Mouse (Mus musculus) liver, postnatal 0 days (tissue): ENCODE measurements around the gene Abca14. TPM values are rescaled to one million over a fixed set of nuclear protein-coding genes. Genes with fewer than 3 reads are reported as not detected.

Source experiments
- ATAC-seq: fragments of 200-750 bp; cut with Nextera tagmentation; 2 replicates; pipeline ENCODE4 v1.8.0; 2017; ENCODE audit warnings: mild to moderate bottlenecking, moderate library complexity
- DNase-seq: peaks from one replicate; pipeline ENCODE4 v3.0.0-alpha.2; 2016
- H3K27ac ChIP-seq: fragments of 300-500 bp; sonication (generic); 2 replicates; pipeline ENCODE4 v1.5.1; 2014; ENCODE audit warnings: antibody characterized with exemption, moderate library complexity, mild to moderate bottlenecking, low read depth
- H3K27me3 ChIP-seq: fragments of 300-500 bp; sonication (generic); 2 replicates; pipeline ENCODE4 v1.6.1; 2014; ENCODE audit warnings: low read length, control low read depth, mixed read lengths; ENCODE audit not compliant: insufficient read depth
- H3K36me3 ChIP-seq: fragments of 300-500 bp; sonication (generic); replicated peaks from 2 replicates; pipeline ENCODE4 v1.6.1; 2014; ENCODE audit warnings: mild to moderate bottlenecking, control low read depth, low read length, moderate library complexity, mixed read lengths; ENCODE audit not compliant: insufficient read depth
- H3K4me1 ChIP-seq: fragments of 300-500 bp; sonication (generic); 2 replicates; pipeline ENCODE4 v1.6.1; 2014; ENCODE audit warnings: antibody characterized with exemption, mild to moderate bottlenecking, control low read depth; ENCODE audit not compliant: insufficient read depth
- H3K4me2 ChIP-seq: fragments of 300-500 bp; sonication (generic); 2 replicates; pipeline ENCODE4 v1.6.1; 2014; ENCODE audit warnings: low read depth, mild to moderate bottlenecking, low read length, moderate library complexity, mixed read lengths
- H3K4me3 ChIP-seq: fragments of 300-500 bp; sonication (generic); 2 replicates; pipeline ENCODE4 v1.5.1; 2014; ENCODE audit warnings: low read depth, low read length
- H3K9ac ChIP-seq: fragments of 300-500 bp; sonication (generic); replicated peaks from 2 replicates; pipeline ENCODE4 v1.6.1; 2014; ENCODE audit warnings: mild to moderate bottlenecking, moderate library complexity
- H3K9me3 ChIP-seq: fragments of 300-500 bp; sonication (generic); 2 replicates; pipeline ENCODE4 v1.6.1; 2016; ENCODE audit warnings: mild to moderate bottlenecking, control low read depth, low read length, mixed read lengths
- CTCF ChIP-seq: sonication (generic); IDR thresholded peaks from 2 replicates; pipeline ENCODE4 v1.5.1; 2016; ENCODE audit warnings: antibody characterized with exemption, low read depth
- EP300 ChIP-seq: IDR thresholded peaks from 2 replicates; pipeline ENCODE4 v1.6.1; 2016; ENCODE audit warnings: antibody characterized with exemption, low read depth, mild to moderate bottlenecking
- whole genome bisulfite sequencing: fragments of 180-500 bp; shearing (Covaris S2); extraction: QIAGEN DNeasy Blood & Tissue Kit; methylation state at CpG from one replicate; pipeline ENCODE4 v1.1.7; 2014; ENCODE audit not compliant: insufficient replicate concordance; 5-methylcytosine and 5-hydroxymethylcytosine counted together
- polyA plus RNA-seq: library from polyadenylated mRNA; unstranded; fragments of >200 nt; fragmentation: Nextera tagmentation; extraction: Ambion mirVana; gene quantifications from 2 replicates; pipeline ENCODE4 v1.2.1, GENCODE M21; 2015

Abca14 gene
- polyA plus RNA-seq, 1 experiment from 2014 or later, result 0.20 TPM

DNA sequence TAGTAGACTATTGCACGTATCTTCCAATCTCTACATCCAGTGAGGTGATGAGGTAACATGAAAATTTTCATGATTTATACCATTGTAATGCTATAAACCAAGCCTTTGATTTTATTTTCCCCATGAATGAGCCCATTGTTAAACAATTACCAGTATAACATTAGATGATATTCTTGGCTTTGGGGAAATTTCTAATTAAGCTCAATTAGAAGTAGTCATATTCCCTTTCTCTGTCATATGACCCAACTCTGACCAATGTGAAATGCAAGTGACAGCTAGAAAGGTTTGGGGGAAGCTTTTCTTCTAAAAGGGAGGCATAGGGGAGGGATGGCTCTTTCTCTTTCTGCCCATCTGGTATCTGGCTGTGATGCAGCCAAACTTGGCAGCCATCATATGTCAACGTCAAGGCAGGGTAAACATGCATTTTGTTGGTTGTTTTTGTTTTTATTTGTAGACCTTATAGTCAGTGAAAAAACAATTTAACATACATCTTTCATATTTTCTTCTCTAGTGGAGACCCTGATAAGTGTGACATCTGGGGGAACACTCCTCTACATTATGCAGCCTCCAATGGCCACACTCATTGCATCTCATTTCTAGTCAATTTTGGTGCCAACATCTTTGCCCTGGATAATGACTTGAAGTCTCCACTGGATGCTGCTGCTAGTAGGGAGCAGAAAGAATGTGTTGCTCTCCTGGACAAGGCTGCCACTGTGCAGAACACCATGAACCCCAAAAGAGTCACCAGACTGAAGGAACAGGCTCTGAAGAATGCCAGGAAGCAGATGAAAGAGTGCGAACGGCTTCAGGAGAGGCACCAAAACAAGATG lies 22.1 kb upstream of the Abca14 start:
- no peak for DNase-seq
- WGBS, result 81% methylated on average over 4 of the region's 4 CpGs
- no peaks in the 10 kb centered on the region for H3K9me3 ChIP-seq
- H3K4me1 ChIP-seq, result no peaks in the 10 kb centered on the region
- H3K4me3 ChIP-seq, result no peak overlapping the region
- no peak for TF ChIP-seq CTCF
- TF ChIP-seq EP300, result no peak
- no peak overlapping the region for H3K4me2 ChIP-seq
- H3K9ac ChIP-seq, result no peak overlapping the region
- no peaks in the 10 kb centered on the region for H3K27me3 ChIP-seq
- no peak for ATAC-seq
- H3K36me3 ChIP-seq, result peaks cover 10% of the 10 kb centered on the region; the same call in 1 of the 2 replicates
- H3K27ac ChIP-seq, result no peak overlapping the region

DNA sequence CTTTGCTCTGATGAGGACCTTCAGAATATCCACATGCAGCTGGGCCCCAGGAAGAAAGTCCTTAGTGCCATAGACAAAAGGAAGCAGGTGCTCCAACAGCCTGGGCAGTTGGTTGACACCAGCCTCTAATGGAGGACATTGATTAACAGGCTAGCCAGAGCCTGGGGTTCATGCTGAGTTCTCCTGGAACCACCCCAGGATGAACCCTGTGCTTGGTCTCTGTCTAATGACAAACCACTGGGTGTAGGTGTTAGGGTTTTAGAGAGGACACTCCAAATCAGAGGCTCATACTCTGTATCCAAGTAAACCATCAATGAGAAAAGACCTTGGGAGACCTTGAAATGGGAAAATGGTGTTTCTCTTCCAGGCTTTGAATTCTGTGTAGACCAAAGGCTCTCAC lies 20.9 kb upstream of the Abca14 start:
- no peak for ATAC-seq
- TF ChIP-seq CTCF (no peak), EP300 (no peak)
- Histone ChIP-seq H3K9me3 (no peaks in the 10 kb centered on the region), H3K9ac (no peak overlapping the region), H3K36me3 (peaks cover 10% of the 10 kb centered on the region; the same call in 1 of the 2 replicates), H3K27me3 (no peaks in the 10 kb centered on the region), H3K27ac (no peak overlapping the region), H3K4me1 (no peaks in the 10 kb centered on the region), H3K4me2 (no peak overlapping the region), H3K4me3 (no peak overlapping the region)
- DNase-seq, result no peak

DNA sequence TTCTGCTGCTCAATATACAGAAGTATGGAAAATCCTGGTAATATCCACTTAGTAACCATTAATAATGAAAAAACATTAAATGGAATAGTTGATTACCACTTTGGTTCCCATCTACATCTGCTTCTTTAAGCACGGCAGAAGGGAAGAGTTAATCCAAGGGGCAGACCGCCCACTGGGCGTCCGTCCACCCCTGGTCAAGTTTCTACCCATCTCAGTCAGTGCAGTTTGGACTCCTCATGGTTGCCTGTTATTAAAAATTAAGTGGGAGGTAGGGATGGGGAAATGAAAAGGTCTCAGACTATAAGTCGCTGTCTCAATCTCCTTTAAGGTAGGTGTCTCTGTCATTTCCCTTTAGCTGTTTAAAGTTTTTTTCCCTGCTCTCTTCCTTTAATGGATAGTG lies 14.8 kb upstream of the Abca14 start:
- H3K9me3 ChIP-seq, result no peaks in the 10 kb centered on the region
- DNase-seq, result no peak
- no peak overlapping the region for H3K4me3 ChIP-seq
- WGBS, result 76% methylated on average over 5 of the region's 5 CpGs
- no peaks in the 10 kb centered on the region for H3K27me3 ChIP-seq
- no peak for ATAC-seq
- peak overlapping the region; percentile 52 for H3K27ac ChIP-seq
- 0 out of 2 replicates have a peak, but pooled peaks cover 3% of the 10 kb centered on the region for H3K4me1 ChIP-seq
- TF ChIP-seq EP300 (no peak), CTCF (no peak)
- H3K9ac ChIP-seq, result no peak overlapping the region
- no peaks in the 10 kb centered on the region for H3K36me3 ChIP-seq
- H3K4me2 ChIP-seq, result no peak overlapping the region

DNA sequence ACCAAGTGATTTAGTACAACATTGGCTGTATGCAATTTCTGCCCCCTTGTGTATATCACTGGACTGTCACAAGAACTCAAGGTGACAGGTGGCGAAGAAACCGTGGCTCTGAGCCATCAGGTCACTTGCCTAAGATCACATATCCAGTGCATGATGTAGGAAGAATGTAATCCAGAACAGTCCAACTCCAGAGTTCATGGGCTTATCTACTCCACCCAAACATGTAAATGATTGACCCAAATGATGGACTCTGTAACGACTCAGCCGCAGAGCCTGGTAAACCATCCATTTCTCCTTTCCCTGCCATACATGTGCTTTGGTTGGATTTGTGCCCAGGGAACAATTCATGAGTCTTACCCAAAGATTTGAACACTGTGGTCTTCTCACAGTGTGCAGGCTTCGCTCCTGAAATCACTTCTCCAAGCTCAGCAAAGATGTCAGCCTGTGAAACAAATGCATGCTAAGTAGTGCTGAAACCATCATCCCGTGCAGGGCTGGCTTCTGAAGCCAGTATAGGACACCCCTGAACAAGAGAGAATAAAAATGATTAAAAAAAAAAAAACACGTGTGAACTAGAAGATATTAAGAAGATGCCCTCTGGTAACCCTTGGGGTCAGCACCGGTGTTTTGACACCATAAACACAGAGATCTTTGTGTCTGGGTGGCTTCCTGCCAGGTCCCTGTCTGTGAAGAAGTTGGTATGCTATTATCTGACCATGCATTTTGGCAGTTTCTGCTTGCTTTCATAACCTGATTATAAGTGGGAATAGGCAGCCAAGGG lies 14.2 kb upstream of the Abca14 start:
- TF ChIP-seq EP300 (peak; percentile 45; the same call in 1 of the 2 replicates), CTCF (peak; percentile 36; the same call in 1 of the 2 replicates)
- 0 out of 2 replicates have a peak, but pooled peaks cover 3% of the 10 kb centered on the region for H3K4me1 ChIP-seq
- H3K27ac ChIP-seq, result peak overlapping the region; percentile 52
- no peaks in the 10 kb centered on the region for H3K36me3 ChIP-seq
- no peaks in the 10 kb centered on the region for H3K27me3 ChIP-seq
- no peak overlapping the region for H3K4me3 ChIP-seq
- no peaks in the 10 kb centered on the region for H3K9me3 ChIP-seq
- no peak overlapping the region for H3K9ac ChIP-seq
- ATAC-seq, result peak; percentile 95
- peak; percentile 58 for DNase-seq
- H3K4me2 ChIP-seq, result no peak overlapping the region; the same call in 1 of the 2 replicates
- WGBS, result 53% methylated on average over 8 of the region's 8 CpGs

DNA sequence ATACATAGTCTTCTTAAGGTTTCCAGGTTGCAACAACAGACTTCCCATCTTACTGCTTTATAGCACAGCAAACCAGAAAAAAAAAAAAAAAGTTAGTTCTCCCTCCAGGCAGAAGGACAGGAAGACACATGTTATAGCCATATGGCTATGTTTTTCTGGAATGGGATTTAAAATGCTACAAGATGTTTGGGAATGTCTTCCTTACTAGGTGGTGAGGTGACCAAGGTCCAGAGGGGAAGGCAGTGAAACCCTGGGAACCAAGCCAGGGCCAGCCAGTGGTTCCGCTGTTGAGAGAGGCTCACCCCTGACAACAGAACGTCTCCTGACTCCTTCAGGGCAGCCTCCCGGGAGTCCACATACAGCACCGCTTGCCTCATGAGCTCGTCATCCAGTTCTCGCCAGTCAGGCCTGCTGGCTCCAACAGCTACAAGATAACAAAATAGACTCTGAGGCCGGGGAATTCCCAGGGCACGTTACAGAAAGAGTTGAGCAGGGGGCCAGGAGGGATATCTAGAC lies 13.6 kb upstream of the Abca14 start:
- H3K9ac ChIP-seq, result no peak overlapping the region
- TF ChIP-seq EP300 (no peak), CTCF (no peak)
- H3K4me1 ChIP-seq, result 0 out of 2 replicates have a peak, but pooled peaks cover 3% of the 10 kb centered on the region
- no peak overlapping the region; the same call in 1 of the 2 replicates for H3K4me2 ChIP-seq
- H3K27ac ChIP-seq, result peak overlapping the region; percentile 52; the same call in 1 of the 2 replicates
- ATAC-seq (peak; percentile 40), DNase-seq (peak; percentile 32)
- no peaks in the 10 kb centered on the region for H3K27me3 ChIP-seq
- 51% methylated on average over 8 of the region's 8 CpGs for WGBS
- H3K4me3 ChIP-seq, result no peak overlapping the region
- H3K36me3 ChIP-seq, result no peaks in the 10 kb centered on the region
- no peaks in the 10 kb centered on the region for H3K9me3 ChIP-seq

DNA sequence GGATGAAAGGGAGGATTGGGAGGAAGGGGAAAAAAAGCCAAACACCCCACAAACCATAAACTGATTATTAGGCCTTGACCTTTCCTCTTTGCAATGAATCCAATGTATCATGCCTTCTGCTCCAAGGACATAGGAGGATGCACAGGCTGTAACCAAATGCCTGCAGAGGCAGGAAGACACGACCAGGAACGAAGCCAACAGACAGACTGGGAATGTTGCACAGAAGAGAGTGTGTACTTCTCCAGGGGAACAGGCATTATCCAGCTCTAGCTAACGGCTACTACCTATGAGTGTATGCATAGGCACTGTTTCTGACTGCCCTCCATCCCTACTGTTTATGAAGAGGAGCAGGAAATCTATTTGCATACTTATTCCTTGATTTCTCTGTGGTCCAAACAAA lies 11.6 kb upstream of the Abca14 start:
- H3K4me2 ChIP-seq, result no peak overlapping the region
- H3K4me1 ChIP-seq, result 0 out of 2 replicates have a peak, but pooled peaks cover 3% of the 10 kb centered on the region
- H3K9ac ChIP-seq, result no peak overlapping the region
- no peaks in the 10 kb centered on the region for H3K27me3 ChIP-seq
- ATAC-seq, result no peak
- no peaks in the 10 kb centered on the region for H3K36me3 ChIP-seq
- no peak for TF ChIP-seq EP300
- TF ChIP-seq CTCF, result no peak
- no peak overlapping the region for H3K27ac ChIP-seq
- 52% methylated on average over 3 of the region's 3 CpGs for WGBS
- H3K9me3 ChIP-seq, result no peaks in the 10 kb centered on the region
- no peak overlapping the region for H3K4me3 ChIP-seq
- DNase-seq, result no peak
